Mouse (Mus musculus): Measurements from ENCODE around the gene Gda. TPM values are rescaled to one million over a fixed set of nuclear protein-coding genes. Genes with fewer than 3 reads are reported as not detected.

The Gda gene
- polyA plus RNA-seq, 1 experiment from 2014 or later = 7.6 TPM

GRCm38 (mm10) chr19:21479183-21480052 is 6.2 kb upstream of the Gda start:
- H3K4me3 ChIP-seq (ENCODE audit: inconsistent target) = no peak overlapping the region
- 74% methylated on average over 17 of the region's 18 CpGs for WGBS (ENCODE audit: missing documents)
- no peaks in the 10 kb centered on the region for H3K36me3 ChIP-seq (ENCODE audit: inconsistent target)
- H3K27ac ChIP-seq = no peak overlapping the region
- H3K79me2 ChIP-seq (ENCODE audit: inconsistent target) = no peaks in the 10 kb centered on the region

- WGBS (ENCODE audit: missing documents) = 53% methylated on average over 3 of the region's 3 CpGs
- Histone ChIP-seq H3K36me3 (ENCODE audit: inconsistent target) (no peaks in the 10 kb centered on the region), H3K4me3 (ENCODE audit: inconsistent target) (no peak overlapping the region), H3K27ac (no peak overlapping the region), H3K79me2 (ENCODE audit: inconsistent target) (no peaks in the 10 kb centered on the region)
Measured at GRCm38 (mm10) chr19:21478538-21478937, 5.3 kb upstream of the Gda start.

- no peak overlapping the region for H3K4me3 ChIP-seq (ENCODE audit: inconsistent target)
- no peaks in the 10 kb centered on the region for H3K79me2 ChIP-seq (ENCODE audit: inconsistent target)
- 84% methylated on average over 2 of the region's 2 CpGs for WGBS (ENCODE audit: missing documents)
- H3K27ac ChIP-seq = no peak overlapping the region
- no peaks in the 10 kb centered on the region for H3K36me3 ChIP-seq (ENCODE audit: inconsistent target)
Measured at GRCm38 (mm10) chr19:21477780-21478179, 4.5 kb upstream of the Gda start.

GRCm38 (mm10) chr19:21476782-21477181 is 3.5 kb upstream of the Gda start:
- Histone ChIP-seq H3K79me2 (ENCODE audit: inconsistent target) (peaks cover 4% of the 10 kb centered on the region; the same call in 1 of the 2 replicates), H3K4me3 (ENCODE audit: inconsistent target) (no peak overlapping the region), H3K27ac (peak overlapping the region; percentile 52), H3K36me3 (ENCODE audit: inconsistent target) (no peaks in the 10 kb centered on the region)
- 6% methylated on average over 3 of the region's 3 CpGs for WGBS (ENCODE audit: missing documents)

GRCm38 (mm10) chr19:21472121-21472780 is 994 bp downstream of the Gda start:
- H3K36me3 ChIP-seq (ENCODE audit: inconsistent target) = no peaks in the 10 kb centered on the region
- H3K79me2 ChIP-seq (ENCODE audit: inconsistent target) = peaks cover 43% of the 10 kb centered on the region; the same call in 1 of the 2 replicates
- H3K27ac ChIP-seq = no peak overlapping the region
- WGBS (ENCODE audit: missing documents) = 2% methylated on average over 42 of the region's 48 CpGs
- H3K4me3 ChIP-seq (ENCODE audit: inconsistent target) = peak overlapping the region; percentile 44

GRCm38 (mm10) chr19:21461221-21461960 is 11.9 kb downstream of the Gda start:
- H3K4me3 ChIP-seq (ENCODE audit: inconsistent target) = no peak overlapping the region
- H3K27ac ChIP-seq = peak overlapping the region; percentile 86
- 3% methylated on average over 5 of the region's 5 CpGs for WGBS (ENCODE audit: missing documents)
- H3K36me3 ChIP-seq (ENCODE audit: inconsistent target) = no peaks in the 10 kb centered on the region
- peaks cover 50% of the 10 kb centered on the region; the same call in 1 of the 2 replicates for H3K79me2 ChIP-seq (ENCODE audit: inconsistent target)

GRCm38 (mm10) chr19:21457461-21457860 is 15.8 kb downstream of the Gda start:
- no peaks in the 10 kb centered on the region for H3K36me3 ChIP-seq (ENCODE audit: inconsistent target)
- WGBS (ENCODE audit: missing documents) = 82% methylated on average over 4 of the region's 4 CpGs

GRCm38 (mm10) chr19:21441787-21442186 is 31.5 kb downstream of the Gda start:
- peaks cover 6% of the 10 kb centered on the region; the same call in 1 of the 2 replicates for H3K79me2 ChIP-seq (ENCODE audit: inconsistent target)
- H3K4me3 ChIP-seq (ENCODE audit: inconsistent target) = no peak overlapping the region
- 52% methylated on average over 3 of the region's 3 CpGs for WGBS (ENCODE audit: missing documents)
- H3K27ac ChIP-seq = no peak overlapping the region
- no peaks in the 10 kb centered on the region for H3K36me3 ChIP-seq (ENCODE audit: inconsistent target)

More at GRCm38 (mm10) chr19:21457461-21457860, 15.8 kb downstream of the Gda start:
- Histone ChIP-seq H3K4me3 (ENCODE audit: inconsistent target) (no peak overlapping the region), H3K27ac (no peak overlapping the region), H3K79me2 (ENCODE audit: inconsistent target) (peaks cover 56% of the 10 kb centered on the region; the same call in 1 of the 2 replicates)

- no peak overlapping the region for H3K27ac ChIP-seq
- no peak overlapping the region for H3K4me3 ChIP-seq (ENCODE audit: inconsistent target)
- peaks cover 14% of the 10 kb centered on the region; the same call in 1 of the 2 replicates for H3K79me2 ChIP-seq (ENCODE audit: inconsistent target)
- H3K36me3 ChIP-seq (ENCODE audit: inconsistent target) = no peaks in the 10 kb centered on the region
- WGBS (ENCODE audit: missing documents) = 4% methylated on average over 6 of the region's 6 CpGs
Measured at GRCm38 (mm10) chr19:21440841-21441240, 32.4 kb downstream of the Gda start.

- Histone ChIP-seq H3K27ac (no peak overlapping the region), H3K4me3 (ENCODE audit: inconsistent target) (no peak overlapping the region), H3K36me3 (ENCODE audit: inconsistent target) (no peaks in the 10 kb centered on the region), H3K79me2 (ENCODE audit: inconsistent target) (peaks cover 14% of the 10 kb centered on the region; the same call in 1 of the 2 replicates)
- 59% methylated on average over 3 of the region's 3 CpGs for WGBS (ENCODE audit: missing documents)
Measured at GRCm38 (mm10) chr19:21439141-21439737, 34.0 kb downstream of the Gda start.

GRCm38 (mm10) chr19:21436566-21436965 is 36.7 kb downstream of the Gda start:
- H3K4me3 ChIP-seq (ENCODE audit: inconsistent target) = no peak overlapping the region
- peaks cover 11% of the 10 kb centered on the region; the same call in 1 of the 2 replicates for H3K79me2 ChIP-seq (ENCODE audit: inconsistent target)
- H3K27ac ChIP-seq = no peak overlapping the region
- H3K36me3 ChIP-seq (ENCODE audit: inconsistent target) = no peaks in the 10 kb centered on the region
- WGBS (ENCODE audit: missing documents) = 93% methylated on average over 3 of the region's 3 CpGs

GRCm38 (mm10) chr19:21433348-21433747 is 39.9 kb downstream of the Gda start:
- 100% methylated on average over 4 of the region's 4 CpGs for WGBS (ENCODE audit: missing documents)
- peaks cover 11% of the 10 kb centered on the region; the same call in 1 of the 2 replicates for H3K79me2 ChIP-seq (ENCODE audit: inconsistent target)
- H3K27ac ChIP-seq = no peak overlapping the region
- no peak overlapping the region for H3K4me3 ChIP-seq (ENCODE audit: inconsistent target)
- H3K36me3 ChIP-seq (ENCODE audit: inconsistent target) = no peaks in the 10 kb centered on the region

GRCm38 (mm10) chr19:21432879-21433278 is 40.4 kb downstream of the Gda start:
- no peak overlapping the region for H3K27ac ChIP-seq
- H3K4me3 ChIP-seq (ENCODE audit: inconsistent target) = no peak overlapping the region
- H3K79me2 ChIP-seq (ENCODE audit: inconsistent target) = peaks cover 11% of the 10 kb centered on the region; the same call in 1 of the 2 replicates
- 93% methylated on average over 2 of the region's 2 CpGs for WGBS (ENCODE audit: missing documents)
- no peaks in the 10 kb centered on the region for H3K36me3 ChIP-seq (ENCODE audit: inconsistent target)

- WGBS (ENCODE audit: missing documents) = 100% methylated on average over 3 of the region's 3 CpGs
- Histone ChIP-seq H3K27ac (no peak overlapping the region), H3K4me3 (ENCODE audit: inconsistent target) (no peak overlapping the region), H3K36me3 (ENCODE audit: inconsistent target) (no peaks in the 10 kb centered on the region), H3K79me2 (ENCODE audit: inconsistent target) (peaks cover 11% of the 10 kb centered on the region; the same call in 1 of the 2 replicates)
Measured at GRCm38 (mm10) chr19:21432286-21432685, 41.0 kb downstream of the Gda start.

Measured in macrophage (primary cell).